Mouse (Mus musculus): ENCODE results near the gene Thap8. TPM values are rescaled to one million over a fixed set of nuclear protein-coding genes. Genes with fewer than 3 reads are reported as not detected.
"Not testable (repeated sequence)": the region's sequence is repeated elsewhere in the genome, so short reads cannot be mapped to it uniquely, and the experiment has no call there.

Gene Thap8
- total RNA-seq (2021) = under 1 TPM in 1 of 2 experiments, not detected in 1; 0.20 TPM
- long read RNA-seq, experiment 1, partial matches to known transcripts = 0 of 1 reads
- long read RNA-seq, experiment 1, other reads (novel, unspliced or antisense) = 1 of 1 reads
- long read RNA-seq, experiment 2 = 0 reads

GRCm38 (mm10) chr7:30279951-30280669, at the start of gene Thap8, which contains the start of gene Wdr62:
TSS of gene Thap8 (plus strand) at chr7:30280094.
TSS of gene Wdr62 (minus strand) at chr7:30280419.
- DNase-seq = peak; percentile 91

- DNase-seq = no peak
Measured at GRCm38 (mm10) chr7:30231328-30231668, 48.6 kb upstream of the Thap8 start.

GRCm38 (mm10) chr7:30231669-30232454, 48.0 kb upstream of the Thap8 start, which contains the start of the genes Polr2i and Tbcb:
TSS of gene Polr2i (plus strand) at chr7:30231948.
TSS of gene Tbcb (minus strand) at chr7:30232272.
- DNase-seq = peak; percentile 98

- peak; percentile 23 for DNase-seq
Measured at GRCm38 (mm10) chr7:30232631-30233148, 47.2 kb upstream of the Thap8 start.

GRCm38 (mm10) chr7:30233387-30233786, 46.5 kb upstream of the Thap8 start:
- no peak for DNase-seq

GRCm38 (mm10) chr7:30234276-30234858, 45.5 kb upstream of the Thap8 start:
- peak; percentile 62 for DNase-seq

GRCm38 (mm10) chr7:30235091-30235490, 44.8 kb upstream of the Thap8 start:
- DNase-seq = no peak

- no peak for DNase-seq
Measured at GRCm38 (mm10) chr7:30235625-30236024, 44.3 kb upstream of the Thap8 start, which contains the start of gene Ovol3. TSS of gene Ovol3 (minus strand) at chr7:30235725.

- DNase-seq = not testable (repeated sequence)
Measured at GRCm38 (mm10) chr7:30237374-30237773, 42.5 kb upstream of the Thap8 start.

GRCm38 (mm10) chr7:30251956-30252954, 27.6 kb upstream of the Thap8 start:
- DNase-seq = peak; percentile 51

GRCm38 (mm10) chr7:30265041-30265440, 14.9 kb upstream of the Thap8 start:
- DNase-seq = no peak

GRCm38 (mm10) chr7:30265531-30265930, 14.4 kb upstream of the Thap8 start:
- DNase-seq = no peak

- no peak for DNase-seq
Measured at GRCm38 (mm10) chr7:30265935-30266334, 14.0 kb upstream of the Thap8 start.

- no peak for DNase-seq
Measured at GRCm38 (mm10) chr7:30266780-30267179, 13.1 kb upstream of the Thap8 start.

GRCm38 (mm10) chr7:30269641-30270040, 10.3 kb upstream of the Thap8 start:
- no peak for DNase-seq

- no peak for DNase-seq
Measured at GRCm38 (mm10) chr7:30274383-30274782, 5.5 kb upstream of the Thap8 start.

- DNase-seq = no peak
Measured at GRCm38 (mm10) chr7:30278911-30279310, 983 bp upstream of the Thap8 start.

- DNase-seq = no peak
Measured at GRCm38 (mm10) chr7:30279536-30279935, 358 bp upstream of the Thap8 start.

GRCm38 (mm10) chr7:30280670-30281138, 810 bp downstream of the Thap8 start:
- peak; percentile 87 for DNase-seq

GRCm38 (mm10) chr7:30281522-30281921, 1.6 kb downstream of the Thap8 start:
- DNase-seq = no peak

- DNase-seq = peak; percentile 27
Measured at GRCm38 (mm10) chr7:30282740-30283139, 2.8 kb downstream of the Thap8 start.
